ENCODE assay signal across 22 mouse cellular contexts in genomic region chr12:55607902-55608301, GRCm38 (mm10). TPM values are rescaled to one million over a fixed set of nuclear protein-coding genes. Genes with fewer than 3 reads are reported as not detected.
DNase-seq lines count a peak whose midpoint lies in the region; ATAC-seq lines count a peak whose summit lies in the region.
"Had no signal": no experiment of that assay in that cellular context is flagged by ENCODE, and none has a peak within 500 bp of the region (broad histone marks: within the 10 kb centered on the region; RNA-seq: fewer than 3 reads in every experiment).

No protein-coding gene starts in this region.

- no peaks in the 10 kb centered on the region for H3K36me3 ChIP-seq in forebrain, embryonic 13.5 days (ENCODE audit: poor library complexity, severe bottlenecking)
- no peaks in the 10 kb centered on the region for H3K36me3 ChIP-seq in forebrain, embryonic 16.5 days (ENCODE audit: control insufficient read depth, insufficient read depth)
- no peaks in the 10 kb centered on the region for H3K36me3 ChIP-seq in midbrain, embryonic 12.5 days
- H3K36me3 ChIP-seq in midbrain, embryonic 14.5 days (ENCODE audit: control insufficient read depth, insufficient read depth, low read length): no peaks in the 10 kb centered on the region
- H3K36me3 ChIP-seq in hindbrain, embryonic 16.5 days (ENCODE audit: control insufficient read depth, insufficient read depth, low read length): no peaks in the 10 kb centered on the region

- H3K4me2 ChIP-seq in forebrain, embryonic 13.5 days: no peak overlapping the region
- H3K4me2 ChIP-seq in forebrain, embryonic 16.5 days (ENCODE audit: low read length): no peak overlapping the region
- H3K4me2 ChIP-seq in midbrain, embryonic 12.5 days (replicated peaks): no peak overlapping the region
- H3K4me2 ChIP-seq in midbrain, embryonic 14.5 days (ENCODE audit: low read length): no peak overlapping the region
- H3K4me2 ChIP-seq in hindbrain, embryonic 16.5 days (ENCODE audit: low read length): no peak overlapping the region
- H3K4me2 ChIP-seq: embryonic facial prominence, embryonic 13.5 days; forebrain, embryonic 15.5 days; heart, embryonic 11.5 days had no signal

- H3K27me3 ChIP-seq in forebrain, embryonic 13.5 days: no peaks in the 10 kb centered on the region; the same call in 1 of the 2 replicates
- H3K27me3 ChIP-seq in forebrain, embryonic 16.5 days (replicated peaks; ENCODE audit: control insufficient read depth, insufficient read depth, low read length): no peaks in the 10 kb centered on the region
- H3K27me3 ChIP-seq in midbrain, embryonic 12.5 days: no peaks in the 10 kb centered on the region
- H3K27me3 ChIP-seq in midbrain, embryonic 14.5 days (ENCODE audit: control insufficient read depth, insufficient read depth, low read length): no peaks in the 10 kb centered on the region
- no peaks in the 10 kb centered on the region for H3K27me3 ChIP-seq in hindbrain, embryonic 16.5 days (replicated peaks; ENCODE audit: control insufficient read depth, insufficient read depth, low read length)
- H3K27me3 ChIP-seq: embryonic facial prominence, embryonic 13.5 days; forebrain, embryonic 15.5 days had no signal

- no peaks in the 10 kb centered on the region for H3K9me3 ChIP-seq in forebrain, embryonic 13.5 days (replicated peaks)
- H3K9me3 ChIP-seq in forebrain, embryonic 16.5 days (ENCODE audit: control insufficient read depth, low read length): no peaks in the 10 kb centered on the region
- no peaks in the 10 kb centered on the region for H3K9me3 ChIP-seq in midbrain, embryonic 12.5 days
- no peaks in the 10 kb centered on the region for H3K9me3 ChIP-seq in midbrain, embryonic 14.5 days (ENCODE audit: control insufficient read depth, low read length)
- H3K9me3 ChIP-seq in hindbrain, embryonic 16.5 days (ENCODE audit: control insufficient read depth, low read length): no peaks in the 10 kb centered on the region
- H3K9me3 ChIP-seq: embryonic facial prominence, embryonic 13.5 days; forebrain, embryonic 15.5 days had no signal

- no peak overlapping the region for H3K27ac ChIP-seq in forebrain, embryonic 13.5 days
- H3K27ac ChIP-seq in forebrain, embryonic 16.5 days (ENCODE audit: low read length): no peak overlapping the region
- H3K27ac ChIP-seq in midbrain, embryonic 12.5 days (replicated peaks): no peak overlapping the region
- H3K27ac ChIP-seq in midbrain, embryonic 14.5 days (replicated peaks; ENCODE audit: low read depth, low read length): no peak overlapping the region
- no peak overlapping the region for H3K27ac ChIP-seq in hindbrain, embryonic 16.5 days (ENCODE audit: low read depth, low read length)
- H3K27ac ChIP-seq: embryonic facial prominence, embryonic 13.5 days; forebrain, embryonic 15.5 days; macrophage had no signal

- 18% methylated on average over 4 of the region's 4 CpGs for WGBS in forebrain, embryonic 13.5 days
- 13% methylated on average over 4 of the region's 4 CpGs for WGBS in forebrain, embryonic 16.5 days
- 28% methylated on average over 4 of the region's 4 CpGs for WGBS in midbrain, embryonic 12.5 days
- 24% methylated on average over 4 of the region's 4 CpGs for WGBS in midbrain, embryonic 14.5 days
- 25% methylated on average over 4 of the region's 4 CpGs for WGBS in hindbrain, embryonic 16.5 days

- no peak for DNase-seq in midbrain, embryonic 14.5 days
- no peak for DNase-seq in frontal cortex, postnatal 25 days (ENCODE audit: low spot score in 2 of 2)
- no peak for DNase-seq in right cerebral cortex, postnatal 25 days
- no peak for DNase-seq in right cerebral cortex, postnatal 14 days
- DNase-seq: adrenal gland, adult 8-10 months; cerebellum, adult 9-10 months; gastrocnemius, postnatal 14 days; heart, postnatal 4 days; kidney, adult 18-20 months; layer of hippocampus, adult 9-11 months; spleen, adult 18-20 months; thymus, postnatal 25 days had no signal

- ATAC-seq in forebrain, embryonic 13.5 days: 0 out of 2 replicates have a peak, but pooled peaks have one; percentile 24
- ATAC-seq in forebrain, embryonic 16.5 days: no peak
- peak; percentile 62; the same call in 1 of the 2 replicates for ATAC-seq in midbrain, embryonic 12.5 days (ENCODE audit: low FRiP score, low read depth)
- no peak for ATAC-seq in midbrain, embryonic 14.5 days (ENCODE audit: low FRiP score, low TSS enrichment)
- peak; percentile 68; the same call in 1 of the 2 replicates for ATAC-seq in hindbrain, embryonic 16.5 days
- ATAC-seq: forebrain, embryonic 15.5 days had no signal

- H3K9ac ChIP-seq in forebrain, embryonic 13.5 days: no peak overlapping the region
- no peak overlapping the region for H3K9ac ChIP-seq in forebrain, embryonic 16.5 days (replicated peaks; ENCODE audit: low read depth, low read length)
- no peak overlapping the region for H3K9ac ChIP-seq in midbrain, embryonic 12.5 days (replicated peaks)
- no peak overlapping the region for H3K9ac ChIP-seq in midbrain, embryonic 14.5 days (replicated peaks; ENCODE audit: low read length)
- no peak overlapping the region for H3K9ac ChIP-seq in hindbrain, embryonic 16.5 days (ENCODE audit: low read depth, low read length)
- H3K9ac ChIP-seq: embryonic facial prominence, embryonic 13.5 days; forebrain, embryonic 15.5 days had no signal

- H3K4me1 ChIP-seq in forebrain, embryonic 13.5 days: peaks cover 4% of the 10 kb centered on the region
- H3K4me1 ChIP-seq in forebrain, embryonic 16.5 days (replicated peaks; ENCODE audit: control insufficient read depth, insufficient read depth, low read length): no peaks in the 10 kb centered on the region
- peaks cover 7% of the 10 kb centered on the region; the same call in 1 of the 2 replicates for H3K4me1 ChIP-seq in midbrain, embryonic 12.5 days
- H3K4me1 ChIP-seq in midbrain, embryonic 14.5 days (ENCODE audit: control insufficient read depth, insufficient read depth, low read length): no peaks in the 10 kb centered on the region
- H3K4me1 ChIP-seq in hindbrain, embryonic 16.5 days (ENCODE audit: control insufficient read depth, insufficient read depth, low read depth, low read length): no peaks in the 10 kb centered on the region
- H3K4me1 ChIP-seq: embryonic facial prominence, embryonic 13.5 days; forebrain, embryonic 15.5 days had no signal

- H3K4me3 ChIP-seq in forebrain, embryonic 13.5 days: no peak overlapping the region
- H3K4me3 ChIP-seq in forebrain, embryonic 16.5 days (replicated peaks; ENCODE audit: low read length): no peak overlapping the region
- no peak overlapping the region for H3K4me3 ChIP-seq in midbrain, embryonic 12.5 days
- H3K4me3 ChIP-seq in midbrain, embryonic 14.5 days (replicated peaks; ENCODE audit: low read depth, low read length): no peak overlapping the region
- H3K4me3 ChIP-seq in hindbrain, embryonic 16.5 days (ENCODE audit: low read length): no peak overlapping the region
- H3K4me3 ChIP-seq: embryonic facial prominence, embryonic 13.5 days; forebrain, embryonic 15.5 days had no signal

RNA-seq across cellular contexts. Expression of gene Insm2, which starts 8.7 kb away (rescaled TPM):
- 1.1 and 2.4 TPM in 2 replicates for polyA plus RNA-seq in forebrain, embryonic 13.5 days (2015; fragmentation: Nextera tagmentation; extraction: Ambion mirVana)
- polyA plus RNA-seq in forebrain, embryonic 16.5 days (2015; fragmentation: Nextera tagmentation; extraction: Ambion mirVana): 1.6 and 1.7 TPM in 2 replicates
- polyA plus RNA-seq in midbrain, embryonic 12.5 days (2016; fragmentation: Nextera tagmentation; extraction: Ambion mirVana): 0.34 and 1.2 TPM in 2 replicates
- 0.93 and 1.3 TPM in 2 replicates for polyA plus RNA-seq in midbrain, embryonic 14.5 days (2014; fragmentation: Nextera tagmentation; extraction: Ambion mirVana)
- polyA plus RNA-seq in hindbrain, embryonic 16.5 days (2015; fragmentation: Nextera tagmentation; extraction: Ambion mirVana): 1.4 and 1.9 TPM in 2 replicates
- polyA plus RNA-seq: embryonic facial prominence, embryonic 13.5 days; liver, embryonic 16.5 days; macrophage had no signal

RNA-seq across cellular contexts. Expression of gene Aldoart2, which starts 42.9 kb away (rescaled TPM):
- polyA plus RNA-seq in forebrain, embryonic 13.5 days (2015; fragmentation: Nextera tagmentation; extraction: Ambion mirVana): not detected in 2 replicates
- not detected in 2 replicates for polyA plus RNA-seq in forebrain, embryonic 16.5 days (2015; fragmentation: Nextera tagmentation; extraction: Ambion mirVana)
- not detected in 2 replicates for polyA plus RNA-seq in midbrain, embryonic 12.5 days (2016; fragmentation: Nextera tagmentation; extraction: Ambion mirVana)
- polyA plus RNA-seq in midbrain, embryonic 14.5 days (2014; fragmentation: Nextera tagmentation; extraction: Ambion mirVana): not detected in 2 replicates
- polyA plus RNA-seq in hindbrain, embryonic 16.5 days (2015; fragmentation: Nextera tagmentation; extraction: Ambion mirVana): not detected in 2 replicates
- polyA plus RNA-seq: embryonic facial prominence, embryonic 13.5 days; forebrain, embryonic 15.5 days; liver, embryonic 16.5 days; macrophage; stomach, embryonic 16.5 days had no signal

Comparison
In these comparisons a context has a peak if more than half of its experiments do, and no peak if none do; other contexts are left out.
1. ATAC-seq: peak in forebrain, embryonic 13.5 days (single experiment), midbrain, embryonic 12.5 days (single experiment) and hindbrain, embryonic 16.5 days (single experiment); none in forebrain, embryonic 16.5 days (single experiment) and midbrain, embryonic 14.5 days (single experiment).